Mouse (Mus musculus): ENCODE data around the gene Pygb. TPM values are rescaled to one million over a fixed set of nuclear protein-coding genes. Genes with fewer than 3 reads are reported as not detected.

The Pygb gene
- 46.8 and 48.8 TPM in 2 replicates for polyA plus RNA-seq (2015; fragmentation: Nextera tagmentation; extraction: Ambion mirVana)

GRCm38 (mm10) chr2:150786251-150787180 is at the start of gene Pygb:
Gene Pygb, plus strand, starts transcription at chr2:150786735.
- DNase-seq (ENCODE audit: low spot score), result peak; percentile 87

- no peak for DNase-seq (ENCODE audit: low spot score)
Observed at GRCm38 (mm10) chr2:150737881-150738280, 48.7 kb upstream of the Pygb start.

GRCm38 (mm10) chr2:150740145-150740841 is 46.2 kb upstream of the Pygb start:
- no peak for DNase-seq (ENCODE audit: low spot score)

- peak; percentile 29 for DNase-seq (ENCODE audit: low spot score)
Observed at GRCm38 (mm10) chr2:150741405-150741804, 45.1 kb upstream of the Pygb start.

GRCm38 (mm10) chr2:150745016-150745415 is 41.5 kb upstream of the Pygb start:
- no peak for DNase-seq (ENCODE audit: low spot score)

GRCm38 (mm10) chr2:150748854-150749253 is 37.7 kb upstream of the Pygb start, which contains the start of gene Entpd6:
Gene Entpd6, plus strand, starts transcription at chr2:150749042.
- peak; percentile 97 for DNase-seq (ENCODE audit: low spot score)

GRCm38 (mm10) chr2:150749283-150749682 is 37.3 kb upstream of the Pygb start:
- no peak for DNase-seq (ENCODE audit: low spot score)

- peak; percentile 43 for DNase-seq (ENCODE audit: low spot score)
Observed at GRCm38 (mm10) chr2:150750129-150750979, 36.2 kb upstream of the Pygb start.

GRCm38 (mm10) chr2:150755016-150755415 is 31.5 kb upstream of the Pygb start:
- no peak for DNase-seq (ENCODE audit: low spot score)

- DNase-seq (ENCODE audit: low spot score), result no peak
Observed at GRCm38 (mm10) chr2:150761476-150761875, 25.1 kb upstream of the Pygb start.

GRCm38 (mm10) chr2:150765619-150766018 is 20.9 kb upstream of the Pygb start:
- no peak for DNase-seq (ENCODE audit: low spot score)

GRCm38 (mm10) chr2:150766083-150766862 is 20.3 kb upstream of the Pygb start:
- DNase-seq (ENCODE audit: low spot score), result no peak

- DNase-seq (ENCODE audit: low spot score), result no peak
Observed at GRCm38 (mm10) chr2:150768678-150769077, 17.9 kb upstream of the Pygb start.

- DNase-seq (ENCODE audit: low spot score), result no peak
Observed at GRCm38 (mm10) chr2:150770747-150771146, 15.8 kb upstream of the Pygb start.

- no peak for DNase-seq (ENCODE audit: low spot score)
Observed at GRCm38 (mm10) chr2:150771169-150771568, 15.4 kb upstream of the Pygb start.

- DNase-seq (ENCODE audit: low spot score), result no peak
Observed at GRCm38 (mm10) chr2:150771996-150772395, 14.5 kb upstream of the Pygb start.

GRCm38 (mm10) chr2:150772466-150773119 is 13.9 kb upstream of the Pygb start:
- no peak for DNase-seq (ENCODE audit: low spot score)

- DNase-seq (ENCODE audit: low spot score), result no peak
Observed at GRCm38 (mm10) chr2:150782801-150783200, 3.7 kb upstream of the Pygb start.

GRCm38 (mm10) chr2:150787234-150787771 is 768 bp downstream of the Pygb start:
- peak; percentile 32 for DNase-seq (ENCODE audit: low spot score)

Data from thymus, postnatal 0 days (tissue).